Mouse (Mus musculus) 3134 (cell line): ENCODE data around the gene Itga10.

Experiments
- DNase-seq: peaks from one replicate; pipeline ENCODE4 v3.0.0-alpha.2; 2011; ENCODE audit warnings: low spot score; ENCODE audit not compliant: insufficient read length; ENCODE audit errors: extremely low read depth

Gene Itga10

DNA sequence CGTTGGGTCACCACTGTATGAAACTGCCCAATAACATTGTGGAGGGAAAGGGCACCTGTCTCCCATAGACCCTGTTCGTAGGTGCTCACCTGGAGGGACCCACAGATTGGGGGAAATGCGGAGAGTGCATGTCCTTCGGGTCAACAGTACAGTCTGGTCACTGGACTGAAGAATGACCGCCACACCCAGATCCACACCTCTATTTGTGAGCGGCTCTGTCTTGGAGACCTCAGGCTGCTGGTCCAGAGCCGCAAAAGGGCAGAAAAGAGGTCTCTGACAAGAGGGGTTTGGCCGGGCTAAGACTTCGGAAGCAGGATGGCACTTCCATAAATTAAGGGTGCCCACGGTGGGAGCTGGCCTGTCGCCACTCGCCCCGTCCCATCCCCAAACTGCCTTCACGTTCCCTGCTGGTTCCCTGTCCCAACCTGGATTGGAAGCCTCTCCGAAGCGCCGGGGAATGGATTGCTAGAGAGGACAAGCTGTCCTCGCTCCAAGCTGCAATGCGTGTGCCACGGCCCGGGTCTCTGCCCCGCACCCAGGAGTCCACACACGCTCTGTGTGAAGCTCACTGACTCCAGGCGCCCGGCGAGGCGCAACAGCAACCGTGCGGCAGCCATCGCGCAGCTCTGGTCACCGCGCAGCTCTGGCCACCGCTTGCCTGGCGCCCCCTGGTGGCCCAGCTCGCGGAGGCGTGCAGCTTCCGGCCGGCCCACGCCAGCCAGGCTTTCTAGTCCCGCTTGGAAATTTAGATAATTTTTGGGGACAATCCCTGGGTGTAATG lies 62.7 kb downstream of the Itga10 start, which contains the start of gene Nudt17:
TSS of gene Nudt17 (minus strand) at position 660 of the 781 bp plus-strand sequence.
- peak; percentile 84 for DNase-seq

DNA sequence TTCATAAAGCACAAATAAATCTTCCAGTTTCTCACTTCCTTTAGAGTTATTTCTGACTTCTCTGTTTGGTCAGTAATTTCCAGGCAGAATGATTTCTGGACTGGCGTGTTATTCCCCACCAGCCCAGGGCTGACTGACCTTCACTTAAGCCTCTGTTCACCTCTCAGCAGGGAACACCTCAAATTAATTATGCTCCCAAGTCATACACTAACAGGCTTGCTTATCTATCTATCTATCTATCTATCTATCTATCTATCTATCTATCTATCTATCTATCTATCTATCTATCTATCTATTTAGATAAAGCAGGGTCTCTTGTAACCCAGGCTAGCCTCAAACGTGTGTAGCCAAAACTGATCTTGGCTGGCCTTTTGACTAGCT lies 63.3 kb downstream of the Itga10 start:
- DNase-seq, result no peak
